Mouse (Mus musculus): Measurements from ENCODE around the gene Arhgef12.
"Not testable (repeated sequence)": the region's sequence is repeated elsewhere in the genome, so short reads cannot be mapped to it uniquely, and the experiment has no call there.

Gene Arhgef12

GRCm38 (mm10) chr9:43107187-43107517 is at the start of gene Arhgef12:
Arhgef12 (minus strand) TSS chr9:43107239.
- peak; percentile 58 for DNase-seq

- DNase-seq = no peak
These were observed 48.9 kb upstream of the Arhgef12 start for GRCm38 (mm10) chr9:43155960-43156359.

GRCm38 (mm10) chr9:43151779-43152178 is 44.7 kb upstream of the Arhgef12 start:
- DNase-seq = no peak

- no peak for DNase-seq
These were observed 43.9 kb upstream of the Arhgef12 start for GRCm38 (mm10) chr9:43150957-43151356.

GRCm38 (mm10) chr9:43150075-43150474 is 43.0 kb upstream of the Arhgef12 start:
- DNase-seq = no peak

- no peak for DNase-seq
These were observed 42.5 kb upstream of the Arhgef12 start for GRCm38 (mm10) chr9:43149498-43149897.

- DNase-seq = no peak
These were observed 38.2 kb upstream of the Arhgef12 start for GRCm38 (mm10) chr9:43145196-43145595.

- DNase-seq = no peak
These were observed 37.3 kb upstream of the Arhgef12 start for GRCm38 (mm10) chr9:43144206-43144810.

GRCm38 (mm10) chr9:43141839-43142238 is 34.8 kb upstream of the Arhgef12 start:
- peak; percentile 38 for DNase-seq

- no peak for DNase-seq
These were observed 26.5 kb upstream of the Arhgef12 start for GRCm38 (mm10) chr9:43133525-43133924.

GRCm38 (mm10) chr9:43132380-43132779 is 25.3 kb upstream of the Arhgef12 start:
- DNase-seq = no peak

GRCm38 (mm10) chr9:43131940-43132339 is 24.9 kb upstream of the Arhgef12 start:
- no peak for DNase-seq

GRCm38 (mm10) chr9:43130684-43131083 is 23.6 kb upstream of the Arhgef12 start:
- no peak for DNase-seq

- peak; percentile 58 for DNase-seq
These were observed 20.2 kb upstream of the Arhgef12 start for GRCm38 (mm10) chr9:43127101-43127787.

- DNase-seq = no peak
These were observed 15.3 kb upstream of the Arhgef12 start for GRCm38 (mm10) chr9:43122379-43122778.

- DNase-seq = not testable (repeated sequence)
These were observed 14.9 kb upstream of the Arhgef12 start for GRCm38 (mm10) chr9:43121948-43122347.

- no peak for DNase-seq
These were observed 9.9 kb upstream of the Arhgef12 start for GRCm38 (mm10) chr9:43116997-43117336.

GRCm38 (mm10) chr9:43116134-43116996 is 9.3 kb upstream of the Arhgef12 start, which contains the start of gene Tmem136:
Tmem136 (minus strand) TSS chr9:43116570.
- DNase-seq = peak; percentile 44

- DNase-seq = peak; percentile 75
These were observed 8.5 kb upstream of the Arhgef12 start for GRCm38 (mm10) chr9:43115431-43116133.

GRCm38 (mm10) chr9:43114833-43115232 is 7.8 kb upstream of the Arhgef12 start:
- DNase-seq = no peak

- no peak for DNase-seq
These were observed 3.4 kb upstream of the Arhgef12 start for GRCm38 (mm10) chr9:43110286-43110980.

- no peak for DNase-seq
These were observed 2.1 kb upstream of the Arhgef12 start for GRCm38 (mm10) chr9:43109125-43109524.

- no peak for DNase-seq
These were observed 1.7 kb upstream of the Arhgef12 start for GRCm38 (mm10) chr9:43108721-43109120.
